Mouse (Mus musculus): ENCODE measurements at regions not wholly inside any gene's neighbourhood (a gene's known extent, or its start where the extent isn't known, plus 50 kb on each side); places are given as distances from the start of the nearest gene placed in this dataset.

DNA sequence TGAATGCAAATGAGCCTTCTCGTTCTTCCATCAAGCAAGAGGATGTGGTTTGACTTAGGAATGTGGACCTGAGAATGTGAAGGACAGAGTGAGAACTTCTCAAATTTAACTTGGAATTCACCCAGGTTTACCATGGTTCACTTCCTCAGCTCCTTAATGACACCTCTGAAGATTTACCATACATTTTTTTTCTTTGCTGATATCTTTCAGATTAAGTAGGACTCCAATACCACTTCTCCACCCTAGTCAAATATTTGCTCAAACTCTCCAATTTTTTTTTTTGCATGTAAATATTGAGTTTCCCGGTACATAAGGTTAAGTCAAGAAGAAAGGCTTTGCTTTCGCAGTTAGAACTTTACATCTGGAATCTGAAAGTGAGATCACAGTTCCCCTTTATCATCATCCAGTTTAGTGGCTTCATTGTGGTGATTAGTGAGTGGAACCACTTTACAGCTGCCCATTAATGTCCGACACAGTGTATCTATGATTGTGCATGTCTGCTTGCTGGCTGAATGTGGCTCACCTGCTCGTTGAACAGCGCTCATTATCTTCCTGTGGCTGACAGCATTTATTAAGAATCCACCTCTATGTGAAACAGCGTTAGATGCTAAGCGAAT lies 446.0 kb upstream of the Adam34 start:
- intact Hi-C loops (cut with DNase I): no loop called here
- H3K27ac ChIP-seq: no peak overlapping the region
- no peak for TF ChIP-seq CTCF (IDR thresholded peaks at IDR 0.05)
- DNase-seq: no peak
- H3K4me3 ChIP-seq: no peak overlapping the region

DNA sequence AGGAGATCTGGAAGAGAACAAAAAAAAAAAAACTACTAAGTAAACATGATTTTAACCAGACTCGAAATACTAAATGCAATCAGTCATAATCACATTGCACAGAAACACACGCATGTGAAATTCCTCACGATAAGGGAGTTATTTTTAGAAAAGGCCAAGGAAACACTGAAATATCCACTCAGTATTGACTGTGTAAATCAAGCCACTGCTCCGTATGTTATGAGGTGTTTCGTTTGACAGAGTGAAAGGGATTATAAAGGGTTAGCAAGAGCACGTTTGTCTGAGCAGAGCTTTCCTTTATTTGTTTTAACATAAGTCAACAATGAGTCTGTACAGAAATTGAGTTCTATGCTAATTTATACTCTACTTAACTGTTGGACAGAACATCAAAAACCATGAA lies 455.3 kb upstream of the Adam34 start:
- no peak for TF ChIP-seq CTCF (IDR thresholded peaks at IDR 0.05)
- intact Hi-C loops (cut with DNase I): no loop called here
- Histone ChIP-seq H3K4me3 (no peak overlapping the region), H3K27ac (no peak overlapping the region)
- no peak for DNase-seq

- no peak for DNase-seq
- no peak for TF ChIP-seq CTCF (IDR thresholded peaks at IDR 0.05)
- no peak overlapping the region for H3K4me3 ChIP-seq
- H3K27ac ChIP-seq: no peak overlapping the region
- intact Hi-C loops (cut with DNase I): no loop called here
Observed at GRCm38 (mm10) chr8:44177016-44177415, 467.2 kb upstream of the Adam34 start.

DNA sequence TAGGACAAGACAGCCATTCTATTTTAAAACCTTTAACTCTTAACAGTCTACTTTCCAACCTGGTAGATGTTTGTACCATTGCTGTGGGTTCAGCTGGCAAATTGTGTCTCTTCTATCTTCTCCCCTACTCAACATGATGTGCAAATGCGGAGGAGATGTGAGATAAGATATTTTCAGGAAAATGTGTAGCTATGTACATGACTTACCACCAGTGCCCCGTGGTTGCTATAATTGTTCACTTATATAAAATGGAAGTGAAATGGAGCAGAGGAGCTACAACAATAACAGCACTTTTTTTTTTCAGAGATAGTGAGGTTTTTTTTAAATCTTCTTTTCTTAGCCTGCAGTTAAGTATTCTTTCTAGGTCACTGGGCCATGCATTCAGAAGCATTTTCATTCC lies 492.4 kb upstream of the Adam34 start:
- no peak for DNase-seq
- no peak for TF ChIP-seq CTCF (IDR thresholded peaks at IDR 0.05)
- intact Hi-C loops (cut with DNase I): no loop called here
- no peak overlapping the region for H3K27ac ChIP-seq
- no peak overlapping the region for H3K4me3 ChIP-seq

GRCm38 (mm10) chr8:44206391-44207170 lies 496.7 kb upstream of the Adam34 start:
- Histone ChIP-seq H3K4me3 (no peak overlapping the region), H3K27ac (no peak overlapping the region)
- DNase-seq: no peak
- intact Hi-C loops (cut with DNase I): no loop called here
- no peak for TF ChIP-seq CTCF (IDR thresholded peaks at IDR 0.05)

- no peak for TF ChIP-seq CTCF (IDR thresholded peaks at IDR 0.05)
- no peak overlapping the region for H3K4me3 ChIP-seq
- DNase-seq: no peak
- no peak overlapping the region for H3K27ac ChIP-seq
- intact Hi-C loops (cut with DNase I): no loop called here
Observed at GRCm38 (mm10) chr8:44222346-44222745, 512.5 kb upstream of the Adam34 start.

GRCm38 (mm10) chr8:44252393-44252792 lies 542.5 kb upstream of the Adam34 start:
- no peak for DNase-seq
- intact Hi-C loops (cut with DNase I): no loop called here

DNA sequence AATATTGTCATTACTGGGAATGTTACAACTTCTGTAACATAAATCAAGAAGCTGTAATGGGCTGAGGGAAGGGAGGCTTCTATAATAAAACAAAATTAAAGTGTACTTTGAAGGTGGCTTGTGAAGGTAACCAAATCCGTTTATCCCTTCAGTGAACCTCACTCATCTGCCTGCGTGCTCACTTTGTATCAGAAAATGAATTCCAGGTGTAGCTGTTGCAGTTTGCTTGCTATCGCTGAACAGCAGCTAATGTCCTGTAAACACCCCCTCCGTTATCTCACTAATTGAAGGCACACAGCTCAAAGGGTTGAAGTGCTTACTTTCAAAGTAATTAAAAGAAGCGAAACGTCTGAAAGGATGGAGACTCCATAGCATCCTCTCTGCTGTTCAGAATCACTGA lies 547.2 kb upstream of the Adam34 start:
- Histone ChIP-seq H3K27ac (no peak overlapping the region), H3K4me3 (no peak overlapping the region)
- intact Hi-C loops (cut with DNase I): no loop called here
- no peak for DNase-seq
- no peak for TF ChIP-seq CTCF (IDR thresholded peaks at IDR 0.05)

More at GRCm38 (mm10) chr8:44252393-44252792, 542.5 kb upstream of the Adam34 start:
- Histone ChIP-seq H3K27ac (no peak overlapping the region), H3K4me3 (no peak overlapping the region)
- no peak for TF ChIP-seq CTCF (IDR thresholded peaks at IDR 0.05)

GRCm38 (mm10) chr8:44261039-44261438 lies 551.2 kb upstream of the Adam34 start:
- no peak for DNase-seq
- TF ChIP-seq CTCF (IDR thresholded peaks at IDR 0.05): no peak
- Histone ChIP-seq H3K4me3 (no peak overlapping the region), H3K27ac (no peak overlapping the region)
- intact Hi-C loops (cut with DNase I): no loop called here

GRCm38 (mm10) chr8:44273300-44273699 lies 563.5 kb upstream of the Adam34 start:
- intact Hi-C loops (cut with DNase I): no loop called here
- no peak overlapping the region for H3K4me3 ChIP-seq
- no peak for TF ChIP-seq CTCF (IDR thresholded peaks at IDR 0.05)
- no peak for DNase-seq
- no peak overlapping the region for H3K27ac ChIP-seq

- intact Hi-C loops (cut with DNase I): no loop called here
- H3K27ac ChIP-seq: no peak overlapping the region
- DNase-seq: no peak
- H3K4me3 ChIP-seq: no peak overlapping the region
- TF ChIP-seq CTCF (IDR thresholded peaks at IDR 0.05): no peak
Observed at GRCm38 (mm10) chr8:44318216-44318615, 608.4 kb upstream of the Adam34 start.

- H3K4me3 ChIP-seq: no peak overlapping the region
- no peak for TF ChIP-seq CTCF (IDR thresholded peaks at IDR 0.05)
- no peak for DNase-seq
- H3K27ac ChIP-seq: no peak overlapping the region
- intact Hi-C loops (cut with DNase I): no loop called here
Observed at GRCm38 (mm10) chr8:44334323-44334993, 600.8 kb upstream of the Fat1 start.

DNA sequence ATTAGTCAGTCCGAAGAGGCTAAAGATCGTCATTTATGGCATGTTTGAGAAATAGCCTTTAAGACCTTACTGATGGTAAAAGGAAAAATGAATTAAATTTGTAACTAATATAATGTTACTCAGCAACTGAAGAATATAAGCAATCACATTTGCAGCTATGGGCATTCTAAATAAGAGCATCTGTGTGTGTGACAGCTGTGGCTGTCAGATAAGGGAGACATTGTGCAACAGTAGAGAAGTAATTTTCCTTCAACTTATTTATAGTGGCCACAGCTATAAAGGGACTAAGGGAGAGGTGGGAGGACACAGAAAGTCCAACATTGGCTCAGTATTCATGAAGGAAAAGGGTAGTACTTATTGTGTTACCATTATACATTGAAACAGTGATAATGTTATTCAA lies 591.8 kb upstream of the Fat1 start:
- DNase-seq: no peak
- intact Hi-C loops (cut with DNase I): no loop called here
- no peak overlapping the region for H3K27ac ChIP-seq
- TF ChIP-seq CTCF (IDR thresholded peaks at IDR 0.05): no peak
- H3K4me3 ChIP-seq: no peak overlapping the region
